Mouse (Mus musculus) stomach, embryonic 15.5 days (tissue): ENCODE measurements around the gene Rgs8. TPM values are rescaled to one million over a fixed set of nuclear protein-coding genes. Genes with fewer than 3 reads are reported as not detected.
A peak's percentile ranks its signal among the peaks of the same experiment; 100 is the strongest.

ENCODE experiments used
- ATAC-seq: fragments of 200-750 bp; cut with Nextera tagmentation; 2 replicates; pipeline ENCODE4 v1.8.0; 2017; ENCODE audit warnings: low read depth, moderate number of reproducible peaks, moderate TSS enrichment; ENCODE audit not compliant: insufficient read depth, low FRiP score
- H3K27ac ChIP-seq: fragments of 300-500 bp; sonication (generic); 2 replicates; pipeline ENCODE4 v1.5.1; 2015; ENCODE audit warnings: mild to moderate bottlenecking, inconsistent platforms
- H3K27me3 ChIP-seq: fragments of 300-500 bp; sonication (generic); replicated peaks from 2 replicates; pipeline ENCODE4 v1.6.1; 2015; ENCODE audit warnings: inconsistent platforms
- H3K36me3 ChIP-seq: fragments of 300-500 bp; sonication (generic); 2 replicates; pipeline ENCODE4 v1.6.1; 2015; ENCODE audit warnings: inconsistent platforms
- H3K4me1 ChIP-seq: fragments of 300-500 bp; sonication (generic); 2 replicates; pipeline ENCODE4 v1.6.1; 2015; ENCODE audit warnings: inconsistent platforms
- H3K4me2 ChIP-seq: fragments of 300-500 bp; sonication (generic); 2 replicates; pipeline ENCODE4 v1.6.1; 2015; ENCODE audit warnings: mild to moderate bottlenecking, inconsistent platforms
- H3K4me3 ChIP-seq: fragments of 300-500 bp; sonication (generic); replicated peaks from 2 replicates; pipeline ENCODE4 v1.5.1; 2015; ENCODE audit warnings: inconsistent platforms
- H3K9ac ChIP-seq: fragments of 300-500 bp; sonication (generic); 2 replicates; pipeline ENCODE4 v1.6.1; 2015; ENCODE audit warnings: inconsistent platforms
- H3K9me3 ChIP-seq: fragments of 300-500 bp; sonication (generic); 2 replicates; pipeline ENCODE4 v1.6.1; 2016; ENCODE audit warnings: inconsistent platforms
- WGBS: fragments of 180-500 bp; shearing (Covaris S2); methylation state at CpG from one replicate; pipeline ENCODE4 v1.1.7; 2015; 5-methylcytosine and 5-hydroxymethylcytosine counted together
- polyA plus RNA-seq: library from polyadenylated mRNA; unstranded; fragments of >200 nt; fragmentation: Nextera tagmentation; extraction: Ambion mirVana; gene quantifications from 2 replicates; pipeline ENCODE4 v1.2.1, GENCODE M21; 2015

Gene Rgs8
- polyA plus RNA-seq, 1 experiment from 2014 or later = 0.41 TPM

GRCm38 (mm10) chr1:153711544-153712262 lies 58.9 kb downstream of the Rgs8 start:
- H3K4me1 ChIP-seq = no peaks in the 10 kb centered on the region
- no peaks in the 10 kb centered on the region for H3K27me3 ChIP-seq
- no peak overlapping the region for H3K4me3 ChIP-seq
- no peak overlapping the region for H3K4me2 ChIP-seq
- WGBS = 45% methylated on average over 3 of the region's 3 CpGs
- H3K9me3 ChIP-seq = no peaks in the 10 kb centered on the region
- H3K27ac ChIP-seq = peak overlapping the region; percentile 59; the same call in 1 of the 2 replicates
- ATAC-seq = peak; percentile 70; the same call in 1 of the 2 replicates
- H3K9ac ChIP-seq = no peak overlapping the region
- no peaks in the 10 kb centered on the region for H3K36me3 ChIP-seq

- H3K4me2 ChIP-seq = no peak overlapping the region
- 95% methylated on average over 2 of the region's 2 CpGs for WGBS
- no peak for ATAC-seq
- H3K36me3 ChIP-seq = no peaks in the 10 kb centered on the region
- H3K4me1 ChIP-seq = no peaks in the 10 kb centered on the region
- H3K4me3 ChIP-seq = no peak overlapping the region
- H3K27me3 ChIP-seq = no peaks in the 10 kb centered on the region
- no peak overlapping the region for H3K9ac ChIP-seq
- no peaks in the 10 kb centered on the region for H3K9me3 ChIP-seq
- no peak overlapping the region for H3K27ac ChIP-seq
These were observed 59.8 kb downstream of the Rgs8 start for GRCm38 (mm10) chr1:153712633-153713032.

DNA sequence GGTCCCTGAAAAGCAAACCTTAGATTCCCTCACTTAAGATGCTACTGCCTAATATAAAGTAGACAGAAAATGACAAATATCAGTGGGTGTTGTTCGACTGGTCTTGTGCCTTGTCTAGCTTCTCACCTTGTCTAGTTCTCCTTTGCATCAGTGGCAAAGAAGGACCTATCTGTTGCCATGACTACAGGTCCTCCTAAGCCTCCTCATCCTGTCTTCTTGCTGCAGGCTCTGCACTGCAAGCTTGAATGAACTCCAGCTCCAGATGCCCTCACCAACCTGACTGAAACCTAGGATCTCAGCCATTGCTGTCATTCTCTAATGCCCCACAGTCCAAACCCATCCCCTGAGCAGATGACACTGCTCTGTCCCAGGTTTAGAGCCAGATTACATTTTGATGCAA lies 65.2 kb downstream of the Rgs8 start:
- H3K36me3 ChIP-seq = no peaks in the 10 kb centered on the region
- H3K4me1 ChIP-seq = no peaks in the 10 kb centered on the region
- ATAC-seq = no peak
- no peaks in the 10 kb centered on the region for H3K9me3 ChIP-seq
- H3K27ac ChIP-seq = no peak overlapping the region
- no peak overlapping the region for H3K9ac ChIP-seq
- 85% methylated on average over 1 of the region's 1 CpGs for WGBS
- no peak overlapping the region for H3K4me2 ChIP-seq
- no peak overlapping the region for H3K4me3 ChIP-seq
- no peaks in the 10 kb centered on the region for H3K27me3 ChIP-seq

DNA sequence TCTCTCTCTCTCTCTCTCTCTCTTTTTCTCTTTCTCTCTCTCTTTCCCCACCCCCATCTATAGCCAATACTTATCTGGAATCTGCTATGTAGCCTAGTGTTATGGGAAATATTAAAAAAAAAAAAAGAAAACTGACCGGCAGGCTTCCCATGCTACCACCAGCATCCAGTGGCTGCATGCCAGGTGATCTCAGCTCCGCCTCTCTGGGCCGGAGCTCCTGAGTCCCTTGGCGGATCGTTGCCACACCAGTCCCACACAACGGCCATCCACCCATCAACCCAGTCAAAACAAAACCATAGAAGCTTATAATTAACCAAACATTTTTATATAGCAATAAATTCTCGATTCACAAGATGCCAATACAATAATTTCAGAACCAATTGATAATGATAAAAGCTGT lies 68.1 kb downstream of the Rgs8 start:
- no peak overlapping the region for H3K27ac ChIP-seq
- H3K4me3 ChIP-seq = no peak overlapping the region
- no peaks in the 10 kb centered on the region for H3K9me3 ChIP-seq
- no peaks in the 10 kb centered on the region for H3K4me1 ChIP-seq
- H3K9ac ChIP-seq = no peak overlapping the region
- H3K4me2 ChIP-seq = no peak overlapping the region
- H3K27me3 ChIP-seq = no peaks in the 10 kb centered on the region
- 69% methylated on average over 7 of the region's 7 CpGs for WGBS
- ATAC-seq = no peak
- H3K36me3 ChIP-seq = no peaks in the 10 kb centered on the region

- no peak overlapping the region for H3K9ac ChIP-seq
- 78% methylated on average over 9 of the region's 9 CpGs for WGBS
- ATAC-seq = no peak
These were observed 68.9 kb downstream of the Rgs8 start for GRCm38 (mm10) chr1:153721565-153722310.

GRCm38 (mm10) chr1:153723426-153723825 lies 70.6 kb downstream of the Rgs8 start:
- Histone ChIP-seq H3K4me2 (no peak overlapping the region), H3K4me3 (no peak overlapping the region), H3K36me3 (no peaks in the 10 kb centered on the region), H3K4me1 (no peaks in the 10 kb centered on the region), H3K9me3 (no peaks in the 10 kb centered on the region), H3K27ac (no peak overlapping the region), H3K9ac (no peak overlapping the region), H3K27me3 (no peaks in the 10 kb centered on the region)
- no peak for ATAC-seq
- WGBS = 68% methylated on average over 9 of the region's 9 CpGs

More at GRCm38 (mm10) chr1:153721565-153722310, 68.9 kb downstream of the Rgs8 start:
- no peak overlapping the region for H3K4me3 ChIP-seq
- H3K27me3 ChIP-seq = no peaks in the 10 kb centered on the region
- H3K27ac ChIP-seq = no peak overlapping the region
- no peaks in the 10 kb centered on the region for H3K9me3 ChIP-seq
- H3K4me2 ChIP-seq = no peak overlapping the region
- H3K4me1 ChIP-seq = no peaks in the 10 kb centered on the region
- no peaks in the 10 kb centered on the region for H3K36me3 ChIP-seq

- Histone ChIP-seq H3K27me3 (no peaks in the 10 kb centered on the region), H3K27ac (no peak overlapping the region), H3K4me1 (no peaks in the 10 kb centered on the region), H3K9ac (no peak overlapping the region), H3K4me3 (no peak overlapping the region), H3K36me3 (no peaks in the 10 kb centered on the region), H3K4me2 (no peak overlapping the region), H3K9me3 (no peaks in the 10 kb centered on the region)
- WGBS = 82% methylated on average over 16 of the region's 16 CpGs
- ATAC-seq = no peak
These were observed 73.8 kb downstream of the Rgs8 start for GRCm38 (mm10) chr1:153726636-153727035.

DNA sequence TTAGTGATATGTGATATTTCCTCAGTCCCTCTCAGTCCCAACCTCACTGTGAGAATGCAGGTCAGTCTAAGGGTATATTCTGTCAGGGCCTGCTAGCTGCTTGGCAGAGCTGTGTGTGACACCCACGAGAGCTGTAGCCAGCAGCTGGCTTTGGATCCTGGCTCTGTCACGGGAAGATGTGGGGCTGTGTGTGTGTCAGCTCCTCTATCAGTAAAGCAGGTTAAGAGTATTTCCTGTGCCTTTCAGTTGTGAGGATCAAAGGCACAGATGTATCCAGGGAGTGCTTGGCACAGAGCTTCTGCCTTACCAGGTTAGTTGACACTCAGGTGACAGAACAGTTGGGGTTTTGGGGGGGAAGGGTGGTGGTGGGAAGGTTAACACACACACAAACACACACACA lies 77.0 kb downstream of the Rgs8 start:
- Histone ChIP-seq H3K27ac (no peak overlapping the region), H3K4me3 (no peak overlapping the region), H3K4me2 (no peak overlapping the region), H3K9me3 (no peaks in the 10 kb centered on the region), H3K36me3 (no peaks in the 10 kb centered on the region), H3K27me3 (no peaks in the 10 kb centered on the region), H3K4me1 (peaks cover 11% of the 10 kb centered on the region; the same call in 1 of the 2 replicates), H3K9ac (no peak overlapping the region)
- 57% methylated on average over 2 of the region's 2 CpGs for WGBS
- ATAC-seq = no peak

GRCm38 (mm10) chr1:153730671-153731070 lies 77.8 kb downstream of the Rgs8 start:
- Histone ChIP-seq H3K4me1 (peaks cover 11% of the 10 kb centered on the region; the same call in 1 of the 2 replicates), H3K9ac (no peak overlapping the region), H3K27me3 (no peaks in the 10 kb centered on the region), H3K4me3 (no peak overlapping the region), H3K27ac (no peak overlapping the region), H3K4me2 (no peak overlapping the region), H3K36me3 (no peaks in the 10 kb centered on the region), H3K9me3 (no peaks in the 10 kb centered on the region)
- 58% methylated on average over 3 of the region's 3 CpGs for WGBS
- no peak for ATAC-seq

GRCm38 (mm10) chr1:153733181-153733580 lies 80.4 kb downstream of the Rgs8 start:
- Histone ChIP-seq H3K4me2 (no peak overlapping the region), H3K27ac (no peak overlapping the region), H3K4me1 (peaks cover 11% of the 10 kb centered on the region; the same call in 1 of the 2 replicates), H3K9me3 (no peaks in the 10 kb centered on the region), H3K27me3 (peaks cover 5% of the 10 kb centered on the region; the same call in 1 of the 2 replicates), H3K36me3 (no peaks in the 10 kb centered on the region), H3K4me3 (no peak overlapping the region), H3K9ac (no peak overlapping the region)
- 39% methylated on average over 9 of the region's 9 CpGs for WGBS
- ATAC-seq = no peak

DNA sequence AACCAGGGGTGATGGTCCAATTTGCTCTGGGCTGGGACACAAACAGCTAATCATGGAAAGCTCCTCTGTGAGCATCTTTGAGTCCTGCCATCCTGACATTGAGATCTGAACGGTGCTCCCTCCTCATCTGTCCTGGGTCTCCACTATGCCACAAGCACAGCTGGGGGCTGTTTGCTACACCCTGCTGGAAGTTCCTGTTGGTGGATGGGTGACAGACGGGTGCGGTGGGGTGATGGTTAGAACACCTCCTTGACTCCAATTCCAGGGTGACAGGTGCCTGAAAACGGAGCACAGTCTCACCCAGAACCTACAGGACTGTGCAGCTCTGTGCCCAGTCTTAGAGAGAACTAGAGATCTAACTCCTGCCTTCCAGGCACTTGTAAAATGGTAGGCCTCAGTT lies 82.0 kb downstream of the Rgs8 start:
- H3K27ac ChIP-seq = no peak overlapping the region
- H3K27me3 ChIP-seq = peaks cover 18% of the 10 kb centered on the region
- no peaks in the 10 kb centered on the region for H3K36me3 ChIP-seq
- no peaks in the 10 kb centered on the region for H3K9me3 ChIP-seq
- no peak overlapping the region for H3K4me2 ChIP-seq
- no peak overlapping the region for H3K9ac ChIP-seq
- no peak overlapping the region for H3K4me3 ChIP-seq
- no peak for ATAC-seq
- 65% methylated on average over 4 of the region's 4 CpGs for WGBS
- H3K4me1 ChIP-seq = peaks cover 13% of the 10 kb centered on the region; the same call in 1 of the 2 replicates

DNA sequence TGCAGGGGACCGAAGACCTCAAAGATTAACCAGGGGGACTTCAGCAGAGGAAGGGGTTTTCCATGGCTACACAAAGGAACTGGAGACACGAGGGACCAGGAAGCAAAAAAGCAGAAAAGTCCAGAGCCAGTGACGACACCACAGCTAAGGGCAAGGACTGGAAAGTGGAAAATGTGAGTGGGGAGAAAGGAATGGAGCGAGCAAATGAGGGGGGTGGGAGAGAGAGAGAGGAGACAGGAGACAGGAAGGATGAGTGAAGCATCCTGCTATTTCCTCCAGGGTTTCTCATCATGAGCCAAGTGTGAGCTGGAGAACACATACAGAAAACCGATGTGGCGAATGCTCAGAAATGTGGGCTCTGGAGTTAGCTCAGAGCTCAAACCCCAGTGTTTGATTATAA lies 83.3 kb downstream of the Rgs8 start:
- peaks cover 19% of the 10 kb centered on the region; the same call in 1 of the 2 replicates for H3K4me1 ChIP-seq
- no peak overlapping the region for H3K4me2 ChIP-seq
- no peaks in the 10 kb centered on the region for H3K36me3 ChIP-seq
- no peak overlapping the region for H3K4me3 ChIP-seq
- 55% methylated on average over 6 of the region's 6 CpGs for WGBS
- peaks cover 27% of the 10 kb centered on the region for H3K27me3 ChIP-seq
- ATAC-seq = no peak
- H3K9me3 ChIP-seq = no peaks in the 10 kb centered on the region
- no peak overlapping the region for H3K27ac ChIP-seq
- H3K9ac ChIP-seq = no peak overlapping the region
